Mouse (Mus musculus): ENCODE measurements around the gene Sorbs2. TPM values are rescaled to one million over a fixed set of nuclear protein-coding genes. Genes with fewer than 3 reads are reported as not detected.
A peak's percentile ranks its signal among the peaks of the same experiment; 100 is the strongest.

Sorbs2 gene
- total and polyA plus RNA-seq, 2 experiments from 2014 or later = 36.1 to 79.5 TPM

- no peak overlapping the region for H3K9ac ChIP-seq (replicated peaks; ENCODE audit: low read length, poor library complexity, severe bottlenecking)
- no peak overlapping the region for H3K27ac ChIP-seq (ENCODE audit: low read depth, low read length)
- no peaks in the 10 kb centered on the region for H3K27me3 ChIP-seq (ENCODE audit: insufficient read depth, low read length)
- no peak for TF ChIP-seq CTCF (IDR thresholded peaks at IDR 0.05)
- 17% methylated on average over 9 of the region's 9 CpGs for WGBS
- H3K4me1 ChIP-seq (ENCODE audit: insufficient read depth, low read length) = no peaks in the 10 kb centered on the region
- H3K9me3 ChIP-seq (ENCODE audit: low read length) = no peaks in the 10 kb centered on the region
- DNase-seq (ENCODE audit: low spot score) = no peak
- H3K4me2 ChIP-seq (ENCODE audit: low read depth, low read length, poor library complexity, severe bottlenecking) = no peak overlapping the region
- no peaks in the 10 kb centered on the region for H3K36me3 ChIP-seq (ENCODE audit: insufficient read depth, low read length)
- no peak overlapping the region for H3K4me3 ChIP-seq (ENCODE audit: low read depth, low read length)
- ATAC-seq (ENCODE audit: low FRiP score) = no peak
Measured at GRCm38 (mm10) chr8:45615050-45615449, 107.5 kb downstream of the Sorbs2 start.

- H3K9ac ChIP-seq (replicated peaks; ENCODE audit: low read length, poor library complexity, severe bottlenecking) = no peak overlapping the region
- H3K27ac ChIP-seq (ENCODE audit: low read depth, low read length) = no peak overlapping the region
- no peaks in the 10 kb centered on the region for H3K36me3 ChIP-seq (ENCODE audit: insufficient read depth, low read length)
- no peaks in the 10 kb centered on the region for H3K27me3 ChIP-seq (ENCODE audit: insufficient read depth, low read length)
- DNase-seq (ENCODE audit: low spot score) (peak; percentile 34), ATAC-seq (ENCODE audit: low FRiP score) (peak; percentile 34; the same call in 1 of the 2 replicates)
- H3K4me2 ChIP-seq (ENCODE audit: low read depth, low read length, poor library complexity, severe bottlenecking) = no peak overlapping the region
- WGBS = 53% methylated on average over 7 of the region's 7 CpGs
- no peaks in the 10 kb centered on the region for H3K9me3 ChIP-seq (ENCODE audit: low read length)
- no peak overlapping the region for H3K4me3 ChIP-seq (ENCODE audit: low read depth, low read length)
- H3K4me1 ChIP-seq (ENCODE audit: insufficient read depth, low read length) = no peaks in the 10 kb centered on the region
- TF ChIP-seq CTCF (IDR thresholded peaks at IDR 0.05) = no peak
Measured at GRCm38 (mm10) chr8:45615551-45615950, 108.0 kb downstream of the Sorbs2 start.

GRCm38 (mm10) chr8:45621576-45622178 lies 114.1 kb downstream of the Sorbs2 start:
- Histone ChIP-seq H3K4me2 (ENCODE audit: low read depth, low read length, poor library complexity, severe bottlenecking) (no peak overlapping the region), H3K9ac (replicated peaks; ENCODE audit: low read length, poor library complexity, severe bottlenecking) (no peak overlapping the region), H3K27ac (ENCODE audit: low read depth, low read length) (no peak overlapping the region), H3K9me3 (ENCODE audit: low read length) (no peaks in the 10 kb centered on the region), H3K4me1 (ENCODE audit: insufficient read depth, low read length) (no peaks in the 10 kb centered on the region), H3K36me3 (ENCODE audit: insufficient read depth, low read length) (no peaks in the 10 kb centered on the region), H3K27me3 (ENCODE audit: insufficient read depth, low read length) (no peaks in the 10 kb centered on the region), H3K4me3 (ENCODE audit: low read depth, low read length) (no peak overlapping the region)
- DNase-seq (ENCODE audit: low spot score) (no peak), ATAC-seq (ENCODE audit: low FRiP score) (no peak)
- 72% methylated on average over 15 of the region's 15 CpGs for WGBS
- no peak for TF ChIP-seq CTCF (IDR thresholded peaks at IDR 0.05)

- no peaks in the 10 kb centered on the region for H3K36me3 ChIP-seq (ENCODE audit: insufficient read depth, low read length)
- ATAC-seq (ENCODE audit: low FRiP score) = no peak
- WGBS = 15% methylated on average over 5 of the region's 5 CpGs
- DNase-seq (ENCODE audit: low spot score) = no peak
- H3K9ac ChIP-seq (replicated peaks; ENCODE audit: low read length, poor library complexity, severe bottlenecking) = no peak overlapping the region
- H3K4me2 ChIP-seq (ENCODE audit: low read depth, low read length, poor library complexity, severe bottlenecking) = no peak overlapping the region
- no peaks in the 10 kb centered on the region for H3K27me3 ChIP-seq (ENCODE audit: insufficient read depth, low read length)
- peaks cover 4% of the 10 kb centered on the region; the same call in 1 of the 2 replicates for H3K4me1 ChIP-seq (ENCODE audit: insufficient read depth, low read length)
- no peak overlapping the region for H3K4me3 ChIP-seq (ENCODE audit: low read depth, low read length)
- no peak for TF ChIP-seq CTCF (IDR thresholded peaks at IDR 0.05)
- no peaks in the 10 kb centered on the region for H3K9me3 ChIP-seq (ENCODE audit: low read length)
- H3K27ac ChIP-seq (ENCODE audit: low read depth, low read length) = no peak overlapping the region
Measured at GRCm38 (mm10) chr8:45626406-45626805, 118.8 kb downstream of the Sorbs2 start.

GRCm38 (mm10) chr8:45627246-45628241 lies 120.0 kb downstream of the Sorbs2 start:
- Histone ChIP-seq H3K4me1 (ENCODE audit: insufficient read depth, low read length) (peaks cover 4% of the 10 kb centered on the region; the same call in 1 of the 2 replicates), H3K9ac (replicated peaks; ENCODE audit: low read length, poor library complexity, severe bottlenecking) (peak overlapping the region; percentile 74), H3K27me3 (ENCODE audit: insufficient read depth, low read length) (no peaks in the 10 kb centered on the region), H3K9me3 (ENCODE audit: low read length) (no peaks in the 10 kb centered on the region), H3K4me2 (ENCODE audit: low read depth, low read length, poor library complexity, severe bottlenecking) (peak overlapping the region; percentile 67), H3K36me3 (ENCODE audit: insufficient read depth, low read length) (no peaks in the 10 kb centered on the region), H3K27ac (ENCODE audit: low read depth, low read length) (peak overlapping the region; percentile 94), H3K4me3 (ENCODE audit: low read depth, low read length) (peak overlapping the region; percentile 54)
- WGBS = under 1% methylated on average over 28 of the region's 28 CpGs
- peak; percentile 96 for ATAC-seq (ENCODE audit: low FRiP score)
- DNase-seq (ENCODE audit: low spot score) = peak; percentile 96
- TF ChIP-seq CTCF (IDR thresholded peaks at IDR 0.05) = no peak
